Mouse (Mus musculus) embryonic facial prominence, embryonic 12.5 days (tissue): ENCODE results near the gene Catsper1. TPM values are rescaled to one million over a fixed set of nuclear protein-coding genes. Genes with fewer than 3 reads are reported as not detected.

Experiments used
- ATAC-seq: fragments of 200-750 bp; cut with Nextera tagmentation; 2 replicates; pipeline ENCODE4 v1.8.0; 2017; ENCODE audit not compliant: insufficient number of reproducible peaks, insufficient read depth, low FRiP score, low TSS enrichment
- H3K27ac ChIP-seq: fragments of 300-500 bp; sonication (generic); 2 replicates; pipeline ENCODE4 v1.5.1; 2016; ENCODE audit warnings: mild to moderate bottlenecking
- H3K27me3 ChIP-seq: fragments of 300-500 bp; sonication (generic); 2 replicates; pipeline ENCODE4 v1.6.1; 2016; ENCODE audit warnings: mild to moderate bottlenecking, moderate library complexity
- H3K36me3 ChIP-seq: fragments of 300-500 bp; sonication (generic); 2 replicates; pipeline ENCODE4 v1.6.1; 2016; ENCODE audit warnings: mild to moderate bottlenecking
- H3K4me1 ChIP-seq: fragments of 300-500 bp; sonication (generic); 2 replicates; pipeline ENCODE4 v1.6.1; 2016
- H3K4me2 ChIP-seq: fragments of 300-500 bp; sonication (generic); replicated peaks from 2 replicates; pipeline ENCODE4 v1.6.1; 2016; ENCODE audit warnings: mild to moderate bottlenecking, moderate library complexity
- H3K4me3 ChIP-seq: fragments of 300-500 bp; sonication (generic); 2 replicates; pipeline ENCODE4 v1.5.1; 2016; ENCODE audit warnings: mild to moderate bottlenecking
- H3K9ac ChIP-seq: fragments of 300-500 bp; sonication (generic); 2 replicates; pipeline ENCODE4 v1.6.1; 2016; ENCODE audit warnings: mild to moderate bottlenecking, moderate library complexity
- H3K9me3 ChIP-seq: fragments of 300-500 bp; sonication (generic); 2 replicates; pipeline ENCODE4 v1.6.1; 2016; ENCODE audit warnings: mild to moderate bottlenecking, moderate library complexity
- WGBS: fragments of 180-500 bp; shearing (Covaris S2); methylation state at CpG from one replicate; pipeline ENCODE4 v1.1.7; 2016; 5-methylcytosine and 5-hydroxymethylcytosine counted together
- polyA plus RNA-seq: library from polyadenylated mRNA; unstranded; fragments of >200 nt; fragmentation: Nextera tagmentation; extraction: Ambion mirVana; gene quantifications from 2 replicates; pipeline ENCODE4 v1.2.1, GENCODE M21; 2016

Gene Catsper1
- polyA plus RNA-seq, 1 experiment from 2014 or later, result not detected

GRCm38 (mm10) chr19:5362186-5362585, 26.6 kb downstream of the Catsper1 start:
- Histone ChIP-seq H3K4me1 (peaks cover 4% of the 10 kb centered on the region; the same call in 1 of the 2 replicates), H3K36me3 (peaks cover 21% of the 10 kb centered on the region), H3K4me2 (no peak overlapping the region), H3K4me3 (no peak overlapping the region), H3K27me3 (no peaks in the 10 kb centered on the region), H3K27ac (no peak overlapping the region), H3K9ac (no peak overlapping the region), H3K9me3 (no peaks in the 10 kb centered on the region)
- no peak for ATAC-seq
- WGBS, result 84% methylated on average over 2 of the region's 2 CpGs

GRCm38 (mm10) chr19:5364124-5364523, 28.6 kb downstream of the Catsper1 start:
- no peaks in the 10 kb centered on the region for H3K9me3 ChIP-seq
- peaks cover 14% of the 10 kb centered on the region for H3K4me1 ChIP-seq
- peaks cover 31% of the 10 kb centered on the region for H3K36me3 ChIP-seq
- H3K27ac ChIP-seq, result no peak overlapping the region
- H3K27me3 ChIP-seq, result no peaks in the 10 kb centered on the region
- WGBS, result 90% methylated on average over 2 of the region's 2 CpGs
- ATAC-seq, result no peak
- H3K9ac ChIP-seq, result no peak overlapping the region
- no peak overlapping the region for H3K4me2 ChIP-seq
- H3K4me3 ChIP-seq, result no peak overlapping the region

- Histone ChIP-seq H3K27ac (peak overlapping the region; percentile 97), H3K4me1 (peaks cover 14% of the 10 kb centered on the region), H3K36me3 (peaks cover 46% of the 10 kb centered on the region), H3K9ac (peak overlapping the region; percentile 89), H3K4me2 (peak overlapping the region; percentile 88), H3K27me3 (no peaks in the 10 kb centered on the region), H3K9me3 (no peaks in the 10 kb centered on the region), H3K4me3 (peak overlapping the region; percentile 99)
- 19% methylated on average over 11 of the region's 11 CpGs for WGBS
- ATAC-seq, result no peak
These were observed 30.2 kb downstream of the Catsper1 start for GRCm38 (mm10) chr19:5365751-5366150.

GRCm38 (mm10) chr19:5366175-5367052, 30.9 kb downstream of the Catsper1 start, which contains the start of gene Eif1ad:
Eif1ad (plus strand) TSS chr19:5366741.
- H3K36me3 ChIP-seq, result peaks cover 49% of the 10 kb centered on the region
- H3K27me3 ChIP-seq, result no peaks in the 10 kb centered on the region
- WGBS, result under 1% methylated on average over 82 of the region's 92 CpGs
- peak within 1 kb of the TSS; percentile 88 for H3K4me2 ChIP-seq
- no peaks in the 10 kb centered on the region for H3K9me3 ChIP-seq
- H3K27ac ChIP-seq, result peak within 1 kb of the TSS; percentile 97
- H3K4me3 ChIP-seq, result peak within 1 kb of the TSS; percentile 99
- peak within 1 kb of the TSS; percentile 89 for H3K9ac ChIP-seq
- peaks cover 14% of the 10 kb centered on the region for H3K4me1 ChIP-seq
- peak; percentile 90 for ATAC-seq

GRCm38 (mm10) chr19:5367053-5367359, 31.5 kb downstream of the Catsper1 start, which contains the start of gene Banf1:
Banf1 (minus strand) TSS chr19:5367168.
- H3K4me3 ChIP-seq, result peak within 1 kb of the TSS; percentile 99
- no peaks in the 10 kb centered on the region for H3K9me3 ChIP-seq
- H3K27me3 ChIP-seq, result no peaks in the 10 kb centered on the region
- H3K4me2 ChIP-seq, result peak within 1 kb of the TSS; percentile 88
- H3K9ac ChIP-seq, result peak within 1 kb of the TSS; percentile 89
- under 1% methylated on average over 33 of the region's 33 CpGs for WGBS
- peaks cover 55% of the 10 kb centered on the region for H3K36me3 ChIP-seq
- ATAC-seq, result no peak; the same call in 1 of the 2 replicates
- peak within 1 kb of the TSS; percentile 97 for H3K27ac ChIP-seq
- H3K4me1 ChIP-seq, result peaks cover 14% of the 10 kb centered on the region

GRCm38 (mm10) chr19:5367455-5367854, 31.9 kb downstream of the Catsper1 start:
- Histone ChIP-seq H3K4me1 (peaks cover 14% of the 10 kb centered on the region), H3K27ac (peak overlapping the region; percentile 97), H3K4me3 (peak overlapping the region; percentile 99), H3K9me3 (no peaks in the 10 kb centered on the region), H3K36me3 (peaks cover 60% of the 10 kb centered on the region), H3K4me2 (peak overlapping the region; percentile 88), H3K9ac (peak overlapping the region; percentile 89), H3K27me3 (no peaks in the 10 kb centered on the region)
- ATAC-seq, result no peak
- 9% methylated on average over 11 of the region's 11 CpGs for WGBS

GRCm38 (mm10) chr19:5370932-5371331, 35.4 kb downstream of the Catsper1 start:
- no peak overlapping the region for H3K27ac ChIP-seq
- peaks cover 53% of the 10 kb centered on the region for H3K36me3 ChIP-seq
- no peaks in the 10 kb centered on the region for H3K27me3 ChIP-seq
- ATAC-seq, result no peak
- H3K4me2 ChIP-seq, result no peak overlapping the region
- H3K9ac ChIP-seq, result no peak overlapping the region
- H3K4me3 ChIP-seq, result no peak overlapping the region
- 88% methylated on average over 3 of the region's 3 CpGs for WGBS
- no peaks in the 10 kb centered on the region for H3K9me3 ChIP-seq
- peaks cover 10% of the 10 kb centered on the region for H3K4me1 ChIP-seq

GRCm38 (mm10) chr19:5372724-5373123, 37.2 kb downstream of the Catsper1 start:
- Histone ChIP-seq H3K4me3 (no peak overlapping the region), H3K4me2 (no peak overlapping the region), H3K36me3 (peaks cover 57% of the 10 kb centered on the region), H3K9ac (no peak overlapping the region), H3K4me1 (peaks cover 7% of the 10 kb centered on the region), H3K27me3 (no peaks in the 10 kb centered on the region), H3K9me3 (no peaks in the 10 kb centered on the region), H3K27ac (no peak overlapping the region)
- no peak for ATAC-seq
- 94% methylated on average over 7 of the region's 7 CpGs for WGBS

GRCm38 (mm10) chr19:5374177-5374576, 38.6 kb downstream of the Catsper1 start:
- Histone ChIP-seq H3K27ac (no peak overlapping the region), H3K4me3 (no peak overlapping the region), H3K4me2 (no peak overlapping the region), H3K9ac (no peak overlapping the region), H3K27me3 (no peaks in the 10 kb centered on the region), H3K9me3 (no peaks in the 10 kb centered on the region), H3K4me1 (no peaks in the 10 kb centered on the region), H3K36me3 (peaks cover 61% of the 10 kb centered on the region)
- no peak for ATAC-seq
- 83% methylated on average over 4 of the region's 4 CpGs for WGBS

GRCm38 (mm10) chr19:5374748-5375147, 39.2 kb downstream of the Catsper1 start:
- H3K4me1 ChIP-seq, result no peaks in the 10 kb centered on the region
- H3K4me2 ChIP-seq, result no peak overlapping the region
- no peaks in the 10 kb centered on the region for H3K27me3 ChIP-seq
- H3K36me3 ChIP-seq, result peaks cover 62% of the 10 kb centered on the region
- no peak overlapping the region for H3K4me3 ChIP-seq
- no peaks in the 10 kb centered on the region for H3K9me3 ChIP-seq
- WGBS, result 78% methylated on average over 4 of the region's 4 CpGs
- no peak overlapping the region for H3K9ac ChIP-seq
- ATAC-seq, result 0 out of 2 replicates have a peak, but pooled peaks have one; percentile 41
- H3K27ac ChIP-seq, result no peak overlapping the region

GRCm38 (mm10) chr19:5377446-5377845, 41.9 kb downstream of the Catsper1 start:
- H3K4me2 ChIP-seq, result no peak overlapping the region
- no peaks in the 10 kb centered on the region for H3K4me1 ChIP-seq
- 98% methylated on average over 1 of the region's 1 CpGs for WGBS
- no peaks in the 10 kb centered on the region for H3K9me3 ChIP-seq
- no peak overlapping the region for H3K4me3 ChIP-seq
- no peak overlapping the region for H3K27ac ChIP-seq
- H3K27me3 ChIP-seq, result no peaks in the 10 kb centered on the region
- H3K36me3 ChIP-seq, result peaks cover 66% of the 10 kb centered on the region
- H3K9ac ChIP-seq, result no peak overlapping the region
- ATAC-seq, result no peak

- H3K4me1 ChIP-seq, result peaks cover 16% of the 10 kb centered on the region
- no peaks in the 10 kb centered on the region for H3K27me3 ChIP-seq
- 94% methylated on average over 12 of the region's 12 CpGs for WGBS
- H3K27ac ChIP-seq, result no peak overlapping the region
- peaks cover 78% of the 10 kb centered on the region for H3K36me3 ChIP-seq
- H3K4me3 ChIP-seq, result no peak overlapping the region
- H3K9ac ChIP-seq, result no peak overlapping the region
- H3K9me3 ChIP-seq, result no peaks in the 10 kb centered on the region
- no peak for ATAC-seq
- H3K4me2 ChIP-seq, result no peak overlapping the region
These were observed 47.8 kb downstream of the Catsper1 start for GRCm38 (mm10) chr19:5383326-5383725.
